Mouse (Mus musculus): ENCODE results near the gene Bcor. TPM values are rescaled to one million over a fixed set of nuclear protein-coding genes. Genes with fewer than 3 reads are reported as not detected.

Bcor gene
- total RNA-seq, 1 experiment, result 32.9 TPM

- TF ChIP-seq ZC3H11A (IDR thresholded peaks at IDR 0.05; ENCODE audit: borderline replicate concordance, low read depth, low read length), result no peak
- TF ChIP-seq HCFC1 (IDR thresholded peaks at IDR 0.05; ENCODE audit: borderline replicate concordance, insufficient read depth, low read length), result no peak
- TF ChIP-seq CHD2 (IDR thresholded peaks at IDR 0.05; ENCODE audit: low read depth, low read length), result no peak
- TF ChIP-seq ZNF384 (IDR thresholded peaks at IDR 0.05; ENCODE audit: low read depth, low read length), result no peak
- no peak for TF ChIP-seq MAFK (IDR thresholded peaks at IDR 0.05; ENCODE audit: insufficient read depth, low read depth, low read length)
- no peaks in the 10 kb centered on the region for H3K9me3 ChIP-seq (ENCODE audit: control insufficient read depth, insufficient read depth, low read depth, low read length)
- H3K9ac ChIP-seq (ENCODE audit: insufficient read depth, low read depth, low read length, poor library complexity, severe bottlenecking), result peak overlapping the region; percentile 38
- no peak for DNase-seq (ENCODE audit: low read depth, low spot score)
- H3K27ac ChIP-seq (ENCODE audit: insufficient read depth, low read depth, low read length, poor library complexity, severe bottlenecking), result no peak overlapping the region
- H3K36me3 ChIP-seq (ENCODE audit: control insufficient read depth, insufficient read depth, low read length, poor library complexity, severe bottlenecking), result no peaks in the 10 kb centered on the region
- H3K4me3 ChIP-seq (ENCODE audit: insufficient read depth in 1 of 2, low read depth in 1 of 2, low read length in 2 of 2, poor library complexity in 1 of 2, severe bottlenecking in 1 of 2), result peak overlapping the region; percentile 25 to 56; a peak in 3 of 4 replicates
- in situ Hi-C loops (cut with MboI; ENCODE audit: low sequenced_read_pairs in 2 of 2, unreplicated experiment in 2 of 2), result loop anchor here (5.0 to 25.0 kb wide), 3 partner anchors 36 to 454 kb away; no protein-coding TSS in a partner anchor
- H3K4me1 ChIP-seq (ENCODE audit: control insufficient read depth in 2 of 2, insufficient read depth in 2 of 2, low read length in 2 of 2, poor library complexity in 1 of 2), result no peaks in the 10 kb centered on the region
Observed at GRCm38 (mm10) chrX:12091431-12092061, 68.6 kb downstream of the Bcor start.

DNA sequence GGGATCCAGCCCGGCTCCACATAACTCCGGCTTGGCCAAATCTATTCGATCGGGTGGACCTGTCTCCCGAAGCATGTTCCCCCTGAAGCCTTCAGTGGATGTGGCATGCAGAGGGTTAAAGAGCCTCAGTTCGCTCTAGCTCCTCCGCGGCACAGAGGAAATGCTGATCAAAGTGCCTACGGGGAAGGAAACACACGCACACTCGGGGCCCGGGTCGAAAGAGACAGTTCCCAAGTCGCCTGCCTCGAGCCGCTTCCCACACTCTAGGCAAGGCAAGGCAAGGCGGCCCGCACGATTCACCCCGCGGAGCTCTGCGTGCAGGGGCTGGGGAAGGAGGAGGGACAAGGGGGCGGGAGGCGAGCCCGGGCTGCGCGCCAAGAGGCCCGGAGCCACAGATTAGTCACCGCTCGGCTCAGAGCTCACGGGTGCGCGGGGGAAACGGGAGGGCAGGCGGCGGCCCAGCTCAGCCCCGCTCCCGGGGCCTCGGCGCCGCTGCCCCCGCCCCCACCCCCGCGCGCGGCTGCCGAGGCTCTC, 69.2 kb downstream of the Bcor start:
- in situ Hi-C loops (cut with MboI; ENCODE audit: low sequenced_read_pairs in 2 of 2, unreplicated experiment in 2 of 2), result loop anchor here (5.0 to 25.0 kb wide), 3 partner anchors 36 to 454 kb away; no protein-coding TSS in a partner anchor
- Histone ChIP-seq H3K27ac (ENCODE audit: insufficient read depth, low read depth, low read length, poor library complexity, severe bottlenecking) (no peak overlapping the region), H3K4me3 (ENCODE audit: insufficient read depth in 1 of 2, low read depth in 1 of 2, low read length in 2 of 2, poor library complexity in 1 of 2, severe bottlenecking in 1 of 2) (peak overlapping the region; percentile 8 to 56; a peak in 3 of 4 replicates), H3K36me3 (ENCODE audit: control insufficient read depth, insufficient read depth, low read length, poor library complexity, severe bottlenecking) (no peaks in the 10 kb centered on the region), H3K9me3 (ENCODE audit: control insufficient read depth, insufficient read depth, low read depth, low read length) (no peaks in the 10 kb centered on the region), H3K9ac (ENCODE audit: insufficient read depth, low read depth, low read length, poor library complexity, severe bottlenecking) (no peak overlapping the region), H3K4me1 (ENCODE audit: control insufficient read depth in 2 of 2, insufficient read depth in 2 of 2, low read length in 2 of 2, poor library complexity in 1 of 2) (no peaks in the 10 kb centered on the region)
- no peak for TF ChIP-seq ZNF384 (IDR thresholded peaks at IDR 0.05; ENCODE audit: low read depth, low read length)
- TF ChIP-seq MAFK (IDR thresholded peaks at IDR 0.05; ENCODE audit: insufficient read depth, low read depth, low read length), result no peak
- TF ChIP-seq HCFC1 (IDR thresholded peaks at IDR 0.05; ENCODE audit: borderline replicate concordance, insufficient read depth, low read length), result no peak
- TF ChIP-seq CHD2 (IDR thresholded peaks at IDR 0.05; ENCODE audit: low read depth, low read length), result no peak
- DNase-seq (ENCODE audit: low read depth, low spot score), result no peak

- no peak for DNase-seq (ENCODE audit: low read depth, low spot score)
- Histone ChIP-seq H3K9ac (ENCODE audit: insufficient read depth, low read depth, low read length, poor library complexity, severe bottlenecking) (no peak overlapping the region), H3K4me3 (ENCODE audit: insufficient read depth in 1 of 2, low read depth in 1 of 2, low read length in 2 of 2, poor library complexity in 1 of 2, severe bottlenecking in 1 of 2) (peak overlapping the region in 1 of 2 experiments; percentile 10; a peak in 2 of 4 replicates), H3K9me3 (ENCODE audit: control insufficient read depth, insufficient read depth, low read depth, low read length) (no peaks in the 10 kb centered on the region), H3K27ac (ENCODE audit: insufficient read depth, low read depth, low read length, poor library complexity, severe bottlenecking) (no peak overlapping the region), H3K36me3 (ENCODE audit: control insufficient read depth, insufficient read depth, low read length, poor library complexity, severe bottlenecking) (no peaks in the 10 kb centered on the region), H3K4me1 (ENCODE audit: control insufficient read depth in 2 of 2, insufficient read depth in 2 of 2, low read length in 2 of 2, poor library complexity in 1 of 2) (no peaks in the 10 kb centered on the region)
- TF ChIP-seq MAFK (IDR thresholded peaks at IDR 0.05; ENCODE audit: insufficient read depth, low read depth, low read length), result no peak
- no peak for TF ChIP-seq ZNF384 (IDR thresholded peaks at IDR 0.05; ENCODE audit: low read depth, low read length)
- no peak for TF ChIP-seq ZC3H11A (IDR thresholded peaks at IDR 0.05; ENCODE audit: borderline replicate concordance, low read depth, low read length)
- no peak for TF ChIP-seq HCFC1 (IDR thresholded peaks at IDR 0.05; ENCODE audit: borderline replicate concordance, insufficient read depth, low read length)
- no peak for TF ChIP-seq CHD2 (IDR thresholded peaks at IDR 0.05; ENCODE audit: low read depth, low read length)
- in situ Hi-C loops (cut with MboI; ENCODE audit: low sequenced_read_pairs in 2 of 2, unreplicated experiment in 2 of 2), result loop anchor here (5.0 to 25.0 kb wide), 3 partner anchors 37 to 453 kb away; no protein-coding TSS in a partner anchor
Observed at GRCm38 (mm10) chrX:12090151-12090870, 69.8 kb downstream of the Bcor start.

GRCm38 (mm10) chrX:12089353-12090081, 70.6 kb downstream of the Bcor start:
- Histone ChIP-seq H3K36me3 (ENCODE audit: control insufficient read depth, insufficient read depth, low read length, poor library complexity, severe bottlenecking) (no peaks in the 10 kb centered on the region), H3K9ac (ENCODE audit: insufficient read depth, low read depth, low read length, poor library complexity, severe bottlenecking) (no peak overlapping the region), H3K9me3 (ENCODE audit: control insufficient read depth, insufficient read depth, low read depth, low read length) (no peaks in the 10 kb centered on the region), H3K4me3 (ENCODE audit: insufficient read depth in 1 of 2, low read depth in 1 of 2, low read length in 2 of 2, poor library complexity in 1 of 2, severe bottlenecking in 1 of 2) (peak overlapping the region in 1 of 2 experiments; percentile 27; a peak in 1 of 4 replicates), H3K4me1 (ENCODE audit: control insufficient read depth in 2 of 2, insufficient read depth in 2 of 2, low read length in 2 of 2, poor library complexity in 1 of 2) (peaks cover 0 to 2% of the 10 kb centered on the region in 2 experiments; a peak in 1 of 4 replicates), H3K27ac (ENCODE audit: insufficient read depth, low read depth, low read length, poor library complexity, severe bottlenecking) (no peak overlapping the region)
- DNase-seq (ENCODE audit: low read depth, low spot score), result no peak
- in situ Hi-C loops (cut with MboI; ENCODE audit: low sequenced_read_pairs in 2 of 2, unreplicated experiment in 2 of 2), result loop anchor here (5.0 to 25.0 kb wide), 4 partner anchors 38 to 452 kb away; no protein-coding TSS in a partner anchor
- no peak for TF ChIP-seq ZC3H11A (IDR thresholded peaks at IDR 0.05; ENCODE audit: borderline replicate concordance, low read depth, low read length)
- no peak for TF ChIP-seq HCFC1 (IDR thresholded peaks at IDR 0.05; ENCODE audit: borderline replicate concordance, insufficient read depth, low read length)
- TF ChIP-seq MAFK (IDR thresholded peaks at IDR 0.05; ENCODE audit: insufficient read depth, low read depth, low read length), result no peak
